Mouse (Mus musculus) forebrain, postnatal 0 days (tissue): ENCODE measurements at regions not wholly inside any gene's neighbourhood (a gene's known extent, or its start where the extent isn't known, plus 50 kb on each side); places are given as distances from the start of the nearest gene placed in this dataset.

ENCODE experiments used
- ATAC-seq: fragments of 200-750 bp; cut with Nextera tagmentation; 2 replicates; pipeline ENCODE4 v1.8.0; 2017; ENCODE audit warnings: mild to moderate bottlenecking, moderate library complexity
- DNase-seq: peaks from one replicate; pipeline ENCODE4 v3.0.0-alpha.2; 2015
- H3K27ac ChIP-seq: fragments of 300-500 bp; sonication (generic); 2 replicates; pipeline ENCODE4 v1.5.1; 2014; ENCODE audit warnings: low read depth, mild to moderate bottlenecking, antibody characterized with exemption, low read length, moderate library complexity, mixed read lengths
- H3K27me3 ChIP-seq: fragments of 300-500 bp; sonication (generic); 2 replicates; pipeline ENCODE4 v1.6.1; 2014; ENCODE audit warnings: mild to moderate bottlenecking, low read length, mixed read lengths; ENCODE audit not compliant: insufficient read depth
- H3K36me3 ChIP-seq: fragments of 300-500 bp; sonication (generic); 2 replicates; pipeline ENCODE4 v1.6.1; 2014; ENCODE audit warnings: mild to moderate bottlenecking, moderate library complexity; ENCODE audit not compliant: insufficient read depth
- H3K4me1 ChIP-seq: fragments of 300-500 bp; sonication (generic); 2 replicates; pipeline ENCODE4 v1.6.1; 2014; ENCODE audit warnings: antibody characterized with exemption; ENCODE audit not compliant: insufficient read depth
- H3K4me2 ChIP-seq: fragments of 300-500 bp; sonication (generic); 2 replicates; pipeline ENCODE4 v1.6.1; 2014; ENCODE audit warnings: low read depth, mild to moderate bottlenecking, moderate library complexity
- H3K4me3 ChIP-seq: fragments of 300-500 bp; sonication (generic); 2 replicates; pipeline ENCODE4 v1.5.1; 2014; ENCODE audit warnings: low read depth, low read length, mixed read lengths
- H3K9ac ChIP-seq: fragments of 300-500 bp; sonication (generic); 2 replicates; pipeline ENCODE4 v1.6.1; 2014; ENCODE audit warnings: mild to moderate bottlenecking
- H3K9me3 ChIP-seq: fragments of 300-500 bp; sonication (generic); 2 replicates; pipeline ENCODE4 v1.6.1; 2016; ENCODE audit warnings: low read length
- CTCF ChIP-seq: sonication (generic); IDR thresholded peaks from 2 replicates; pipeline ENCODE4 v1.5.1; 2016; ENCODE audit warnings: antibody characterized with exemption, control low read depth, low read depth
- WGBS: fragments of 180-500 bp; shearing (Covaris S2); extraction: QIAGEN DNeasy Blood & Tissue Kit; methylation state at CpG from one replicate; pipeline ENCODE4 v1.1.7; 2014; 5-methylcytosine and 5-hydroxymethylcytosine counted together

DNA sequence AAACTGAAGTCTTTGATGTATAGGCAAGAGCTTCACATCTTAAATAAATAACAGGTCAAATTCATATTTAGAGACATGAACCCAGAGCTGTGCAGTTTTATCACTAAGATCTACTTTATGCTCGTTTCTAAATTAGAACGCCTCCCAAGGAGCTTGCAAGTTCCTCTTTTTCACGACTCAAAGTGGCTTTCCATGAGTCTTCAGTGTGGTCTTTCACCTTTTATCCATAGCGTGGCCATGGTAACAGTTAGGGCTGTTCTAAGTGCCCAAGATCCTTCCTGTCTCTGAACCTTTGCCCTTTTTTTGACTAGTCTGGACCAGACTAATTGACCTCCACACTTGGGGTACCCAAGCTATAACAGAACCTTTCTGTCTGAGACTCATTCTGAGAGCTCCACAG is 290.5 kb downstream of the Insc start:
- no peak for DNase-seq
- no peaks in the 10 kb centered on the region for H3K27me3 ChIP-seq
- no peak overlapping the region for H3K27ac ChIP-seq
- H3K9me3 ChIP-seq, result no peaks in the 10 kb centered on the region
- WGBS, result 72% methylated on average over 4 of the region's 4 CpGs
- no peaks in the 10 kb centered on the region for H3K36me3 ChIP-seq
- H3K4me2 ChIP-seq, result no peak overlapping the region
- H3K4me3 ChIP-seq, result no peak overlapping the region
- no peaks in the 10 kb centered on the region for H3K4me1 ChIP-seq
- ATAC-seq, result no peak
- no peak for TF ChIP-seq CTCF
- no peak overlapping the region for H3K9ac ChIP-seq

GRCm38 (mm10) chr7:115055527-115055926 is 312.0 kb downstream of the Insc start:
- H3K27ac ChIP-seq, result no peak overlapping the region
- H3K9ac ChIP-seq, result no peak overlapping the region
- H3K36me3 ChIP-seq, result no peaks in the 10 kb centered on the region
- no peaks in the 10 kb centered on the region for H3K9me3 ChIP-seq
- no peaks in the 10 kb centered on the region for H3K4me1 ChIP-seq
- no peak for TF ChIP-seq CTCF
- no peak overlapping the region for H3K4me2 ChIP-seq
- 0 out of 2 replicates have a peak, but pooled peaks cover 7% of the 10 kb centered on the region for H3K27me3 ChIP-seq
- no peak overlapping the region for H3K4me3 ChIP-seq
- ATAC-seq (no peak), DNase-seq (no peak)

- Histone ChIP-seq H3K4me1 (no peaks in the 10 kb centered on the region), H3K27ac (no peak overlapping the region), H3K27me3 (peaks cover 10% of the 10 kb centered on the region; the same call in 1 of the 2 replicates), H3K4me2 (no peak overlapping the region), H3K9ac (no peak overlapping the region), H3K36me3 (no peaks in the 10 kb centered on the region), H3K4me3 (no peak overlapping the region), H3K9me3 (no peaks in the 10 kb centered on the region)
- ATAC-seq (no peak), DNase-seq (no peak)
- no peak for TF ChIP-seq CTCF
- 23% methylated on average over 3 of the region's 3 CpGs for WGBS
Measured at GRCm38 (mm10) chr7:115056992-115057645, 313.6 kb downstream of the Insc start.

- no peak overlapping the region for H3K27ac ChIP-seq
- H3K27me3 ChIP-seq, result peaks cover 10% of the 10 kb centered on the region; the same call in 1 of the 2 replicates
- no peak overlapping the region for H3K9ac ChIP-seq
- H3K4me1 ChIP-seq, result no peaks in the 10 kb centered on the region
- no peak overlapping the region for H3K4me2 ChIP-seq
- no peak for TF ChIP-seq CTCF
- DNase-seq, result no peak
- no peaks in the 10 kb centered on the region for H3K9me3 ChIP-seq
- no peak overlapping the region for H3K4me3 ChIP-seq
- no peak for ATAC-seq
- no peaks in the 10 kb centered on the region for H3K36me3 ChIP-seq
- 41% methylated on average over 3 of the region's 3 CpGs for WGBS
Measured at GRCm38 (mm10) chr7:115057736-115058135, 314.2 kb downstream of the Insc start.

- no peak overlapping the region for H3K9ac ChIP-seq
- H3K27me3 ChIP-seq, result peaks cover 10% of the 10 kb centered on the region; the same call in 1 of the 2 replicates
- no peak overlapping the region for H3K27ac ChIP-seq
- H3K4me2 ChIP-seq, result no peak overlapping the region
- no peak for ATAC-seq
- DNase-seq, result no peak
- no peak for TF ChIP-seq CTCF
- H3K36me3 ChIP-seq, result no peaks in the 10 kb centered on the region
- no peaks in the 10 kb centered on the region for H3K4me1 ChIP-seq
- H3K4me3 ChIP-seq, result no peak overlapping the region
- 50% methylated on average over 5 of the region's 5 CpGs for WGBS
- H3K9me3 ChIP-seq, result no peaks in the 10 kb centered on the region
Measured at GRCm38 (mm10) chr7:115060171-115060570, 316.7 kb downstream of the Insc start.

GRCm38 (mm10) chr7:115062817-115063216 is 319.3 kb downstream of the Insc start:
- ATAC-seq, result no peak
- H3K9ac ChIP-seq, result no peak overlapping the region
- 73% methylated on average over 3 of the region's 3 CpGs for WGBS
- DNase-seq, result no peak
- no peaks in the 10 kb centered on the region for H3K4me1 ChIP-seq
- no peaks in the 10 kb centered on the region for H3K9me3 ChIP-seq
- no peak for TF ChIP-seq CTCF
- H3K4me2 ChIP-seq, result no peak overlapping the region
- peaks cover 12% of the 10 kb centered on the region for H3K27me3 ChIP-seq
- no peaks in the 10 kb centered on the region for H3K36me3 ChIP-seq
- H3K27ac ChIP-seq, result no peak overlapping the region
- no peak overlapping the region for H3K4me3 ChIP-seq

DNA sequence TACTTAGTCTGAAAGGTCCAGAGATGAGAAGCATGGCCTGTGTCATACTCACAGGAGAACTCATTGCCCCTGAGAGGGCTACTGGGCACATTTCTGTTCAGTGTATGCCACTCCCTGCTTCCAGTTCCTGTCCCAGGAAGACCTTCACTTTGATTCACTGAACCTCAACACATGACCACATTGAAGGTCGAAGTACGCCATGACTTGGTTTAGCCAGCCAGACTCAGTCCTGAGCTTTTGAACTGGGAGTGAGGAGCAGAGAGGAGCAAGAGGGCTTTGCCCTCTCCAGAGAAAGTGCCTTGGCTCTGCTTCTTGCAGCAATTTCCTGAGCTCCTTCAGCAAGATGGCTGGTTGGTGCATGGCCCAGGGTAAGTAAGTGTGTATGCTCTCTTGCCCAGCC is 324.1 kb downstream of the Insc start:
- 92% methylated on average over 2 of the region's 2 CpGs for WGBS
- TF ChIP-seq CTCF, result no peak
- Histone ChIP-seq H3K4me3 (no peak overlapping the region), H3K4me2 (no peak overlapping the region), H3K9ac (no peak overlapping the region), H3K27ac (no peak overlapping the region), H3K36me3 (no peaks in the 10 kb centered on the region), H3K4me1 (no peaks in the 10 kb centered on the region), H3K9me3 (no peaks in the 10 kb centered on the region), H3K27me3 (peaks cover 3% of the 10 kb centered on the region)
- DNase-seq, result no peak
- no peak for ATAC-seq
